Mouse (Mus musculus) right cerebral cortex, postnatal 10 days (tissue): ENCODE measurements around the gene Sowaha.

Source experiments
- DNase-seq, 2 experiments: peaks; one replicate each; pipeline ENCODE4 v3.0.0; 2021; ENCODE audit warnings: low spot score in 2 of 2

Sowaha gene

DNA sequence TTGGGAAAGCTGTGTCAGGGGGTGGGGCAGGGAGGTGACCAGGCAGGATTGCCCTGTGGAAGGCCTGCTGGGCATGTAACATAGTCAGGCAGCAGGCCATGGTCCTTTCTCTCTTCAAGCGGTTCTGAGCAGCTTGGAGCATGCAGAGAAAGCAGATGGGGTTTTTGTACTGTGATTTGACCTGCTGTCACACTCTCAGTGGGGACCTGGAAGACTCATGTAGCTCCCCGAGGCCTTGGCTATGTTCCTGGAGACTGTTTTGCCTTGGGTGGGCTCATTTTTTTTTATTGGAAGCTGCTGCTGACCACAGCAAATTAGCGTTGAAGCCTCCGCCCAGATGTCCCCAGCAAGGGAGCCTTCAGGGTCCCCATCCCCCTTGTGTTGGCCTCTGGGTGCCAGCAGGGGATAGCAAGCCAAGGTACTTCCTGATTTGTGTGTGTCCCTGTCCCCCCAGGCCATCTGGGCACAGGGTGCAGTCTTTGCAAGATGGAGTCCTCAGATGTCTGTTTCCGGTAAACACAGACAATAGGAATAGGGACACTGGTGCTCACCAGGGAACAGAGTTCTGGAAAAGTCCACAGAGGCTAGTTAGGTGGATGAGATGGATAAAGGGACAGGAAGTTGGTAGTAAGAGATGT lies 25.1 kb upstream of the Sowaha start:
- DNase-seq = no peak

DNA sequence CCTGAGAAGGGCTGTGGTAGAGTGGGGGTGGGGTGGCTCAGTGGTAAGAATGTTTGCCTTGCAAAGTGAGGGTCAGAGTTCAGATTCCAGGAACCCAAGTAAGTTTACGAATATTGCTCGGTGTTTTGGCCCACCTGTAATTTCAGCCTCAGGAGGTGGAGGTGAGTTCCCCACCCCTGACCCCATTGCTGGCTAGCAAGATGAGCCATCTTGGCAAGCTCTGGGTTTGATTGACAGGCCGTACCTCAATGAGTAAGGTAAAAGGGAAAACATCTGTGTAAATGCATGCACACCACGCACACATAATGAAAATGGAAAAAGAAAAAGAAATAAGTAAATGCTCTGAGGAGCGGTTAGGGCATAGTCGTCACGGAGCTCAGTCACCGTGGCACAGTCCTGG lies 24.3 kb upstream of the Sowaha start:
- no peak for DNase-seq

DNA sequence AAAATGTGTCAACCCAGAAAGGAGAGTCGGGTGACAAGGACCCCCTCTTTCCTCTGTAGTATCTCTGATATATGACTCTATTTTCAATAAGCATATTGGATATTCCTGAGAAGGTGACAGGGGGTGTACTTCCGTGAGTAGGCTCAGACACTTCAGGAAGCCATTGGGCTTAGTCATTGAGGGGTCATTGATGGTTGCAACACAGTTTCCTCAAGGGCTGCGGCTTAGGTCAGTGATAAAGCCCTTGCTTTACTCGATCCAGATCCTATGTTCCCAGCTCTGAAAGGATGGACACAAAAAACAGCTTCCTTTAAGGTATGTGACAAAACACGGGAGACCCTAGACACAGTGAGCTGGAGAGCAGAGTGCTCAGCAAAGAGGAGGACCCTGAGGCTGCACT lies 23.7 kb upstream of the Sowaha start:
- DNase-seq = no peak

DNA sequence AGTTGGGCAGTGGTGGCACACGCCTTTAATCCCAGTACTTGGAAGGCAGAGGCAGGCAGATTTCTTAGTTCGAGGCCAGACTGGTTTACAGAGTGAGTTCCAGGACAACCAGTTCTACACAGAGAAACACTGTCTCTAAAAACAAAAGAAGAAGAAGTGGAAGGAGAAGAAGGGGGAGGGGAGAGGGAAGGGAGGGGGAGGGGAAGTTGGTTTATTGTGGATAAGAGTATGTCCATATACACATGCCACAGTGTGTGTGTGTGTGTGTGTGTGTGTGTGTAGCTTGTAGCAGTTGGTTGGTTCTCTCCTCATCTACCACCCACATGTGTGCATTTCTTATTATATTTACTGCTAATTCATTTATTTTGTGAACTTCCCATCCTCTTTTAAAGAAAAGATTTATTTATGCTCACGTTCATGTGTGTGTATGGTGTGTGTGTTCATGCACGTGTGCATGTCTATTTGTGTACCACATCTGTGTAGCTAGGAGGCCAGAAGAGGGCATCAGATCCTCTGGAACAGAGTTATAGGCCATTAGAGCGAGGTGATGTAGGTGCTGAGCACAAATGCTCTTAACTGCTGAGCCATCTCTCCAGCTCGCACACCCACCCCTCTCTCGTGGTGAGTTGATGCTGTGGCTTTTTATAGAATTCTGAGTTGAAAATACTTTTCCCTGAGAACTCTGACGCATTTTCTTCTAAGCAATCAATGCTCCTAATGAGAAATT lies 22.1 kb upstream of the Sowaha start:
- peak in 1 of 2 experiments; percentile 63 for DNase-seq

DNA sequence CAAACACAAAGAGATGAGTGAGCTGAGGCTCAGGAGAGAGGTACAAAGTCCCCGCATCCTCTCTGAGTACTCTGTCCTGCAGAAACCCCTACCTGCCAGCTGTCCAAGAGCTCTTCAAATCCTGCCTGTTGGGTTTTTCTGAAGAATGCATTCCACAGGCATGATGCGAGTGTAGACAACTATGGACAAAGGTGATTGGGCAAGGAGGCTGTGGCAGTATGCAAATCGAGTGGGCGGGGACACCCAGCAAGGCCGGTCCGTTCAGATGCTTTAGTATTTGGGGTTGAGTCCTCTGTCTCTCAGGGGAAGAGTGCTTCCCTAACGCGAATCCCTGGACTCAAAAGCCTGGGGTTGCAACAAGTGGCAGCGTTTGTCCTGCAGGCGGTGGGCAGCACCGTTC lies 20.5 kb upstream of the Sowaha start:
- no peak for DNase-seq

DNA sequence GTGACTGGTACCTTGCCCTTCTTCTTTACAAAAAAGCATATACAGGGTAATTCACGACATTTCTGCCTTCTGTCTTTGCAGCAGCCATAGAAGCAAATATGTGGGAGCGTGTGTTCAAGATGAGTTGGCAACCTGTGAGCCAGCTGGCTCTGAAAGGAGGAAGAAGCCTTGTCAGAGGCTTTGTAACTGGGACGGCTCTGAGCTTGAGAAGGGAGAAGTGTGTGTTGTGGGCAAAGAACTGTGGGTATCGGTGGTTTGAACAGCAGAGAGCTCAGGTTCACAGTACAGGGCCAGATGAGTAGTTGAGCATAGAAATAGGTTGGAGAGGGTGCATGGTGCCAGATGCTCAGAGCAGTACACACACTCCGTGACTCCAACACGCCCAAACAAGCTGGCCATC lies 16.9 kb upstream of the Sowaha start:
- peak; percentile 59 to 65 for DNase-seq

DNA sequence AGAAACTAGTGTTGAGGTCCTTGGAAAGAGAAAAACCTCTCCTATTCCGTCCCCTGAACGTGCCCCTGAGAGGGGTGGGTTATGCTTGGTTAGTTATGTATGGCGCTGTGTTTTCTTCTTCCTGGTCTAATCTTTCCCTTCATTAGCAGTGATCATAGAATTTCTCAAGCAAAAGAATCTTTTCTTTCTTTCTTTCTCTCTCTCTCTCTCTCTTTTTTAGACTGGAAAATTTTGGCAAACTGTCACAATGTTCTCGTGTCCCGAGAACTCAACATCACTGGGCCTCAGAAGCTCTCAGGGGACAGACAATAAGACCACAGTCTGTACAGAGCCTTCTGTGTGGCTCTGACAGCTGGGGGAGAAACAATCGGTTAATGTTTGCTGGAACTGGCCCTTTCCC lies 15.3 kb upstream of the Sowaha start:
- DNase-seq = no peak

DNA sequence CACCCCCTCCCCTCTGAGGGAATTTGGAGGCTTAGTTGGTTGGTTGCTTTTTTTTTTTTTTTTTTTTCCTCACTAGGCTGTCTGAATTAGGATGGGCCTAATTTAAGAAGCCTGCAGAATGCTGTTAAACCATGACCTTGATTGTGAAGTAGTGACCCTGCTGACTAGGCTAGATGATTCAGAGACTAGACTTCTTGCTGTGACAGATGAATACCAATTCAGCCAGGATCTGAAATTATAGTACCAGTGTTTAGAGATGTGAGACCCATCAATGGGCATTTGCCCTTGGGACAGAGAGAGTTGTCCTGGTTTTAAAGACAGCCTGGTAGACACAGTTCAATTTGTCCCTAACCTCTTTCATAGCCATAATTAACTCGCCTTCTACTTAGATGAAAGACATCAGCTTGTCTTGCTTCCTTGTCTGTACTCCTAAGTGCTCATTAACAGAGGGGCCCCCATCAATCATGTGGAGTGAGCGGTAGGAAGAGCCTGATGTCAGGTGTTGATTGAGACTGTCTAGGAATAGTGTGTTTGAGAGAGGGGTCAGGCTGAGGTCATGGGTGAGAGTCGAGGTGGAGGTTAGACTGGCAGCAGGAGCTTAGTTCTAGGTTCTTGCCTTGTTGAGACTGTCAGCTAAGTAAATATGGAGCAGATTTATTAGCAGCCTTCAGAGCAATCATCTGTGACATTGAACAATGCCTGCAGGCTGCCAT lies 13.3 kb upstream of the Sowaha start:
- no peak for DNase-seq

DNA sequence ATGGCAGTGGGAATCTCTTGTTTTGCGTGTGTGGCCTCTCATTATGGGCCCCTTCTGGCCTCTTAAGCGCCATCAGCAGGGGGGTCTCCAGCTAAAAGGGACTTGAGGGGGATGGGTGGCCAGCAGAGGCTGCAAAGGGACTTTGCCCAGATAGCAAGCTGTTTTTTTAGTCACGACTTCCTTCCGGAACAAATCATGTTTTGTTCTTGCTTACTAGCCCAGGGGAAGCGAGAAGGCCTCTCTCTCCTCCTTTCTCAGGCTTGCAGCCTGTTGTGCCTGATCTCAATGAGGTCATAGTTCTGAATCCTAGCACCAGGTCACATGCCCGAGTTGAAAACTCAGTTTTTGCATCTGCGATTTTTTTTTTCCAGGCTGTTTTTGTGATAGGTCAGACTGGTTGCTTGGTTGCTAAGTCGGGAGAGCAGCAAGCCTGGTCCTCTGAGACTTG lies 11.9 kb upstream of the Sowaha start:
- no peak for DNase-seq

DNA sequence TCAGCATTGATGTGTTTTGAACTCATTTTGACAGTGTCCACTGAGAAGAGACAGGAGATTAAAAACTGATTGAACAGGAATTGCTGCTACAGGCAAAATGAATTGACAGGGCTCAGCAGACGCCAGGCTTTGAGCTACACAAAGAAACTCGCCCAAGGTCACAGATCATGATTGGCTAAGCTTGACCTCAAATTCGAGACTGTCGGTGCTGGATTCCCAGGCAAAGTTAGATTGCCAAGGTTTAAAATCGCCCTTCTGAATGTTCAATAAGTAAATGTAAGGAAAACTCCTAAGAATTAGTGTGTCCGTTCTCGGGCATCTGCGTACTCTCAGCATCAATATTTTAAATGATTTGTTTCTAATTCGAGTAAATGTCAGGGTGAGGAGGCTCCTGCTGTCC lies 9.3 kb upstream of the Sowaha start:
- DNase-seq = no peak

DNA sequence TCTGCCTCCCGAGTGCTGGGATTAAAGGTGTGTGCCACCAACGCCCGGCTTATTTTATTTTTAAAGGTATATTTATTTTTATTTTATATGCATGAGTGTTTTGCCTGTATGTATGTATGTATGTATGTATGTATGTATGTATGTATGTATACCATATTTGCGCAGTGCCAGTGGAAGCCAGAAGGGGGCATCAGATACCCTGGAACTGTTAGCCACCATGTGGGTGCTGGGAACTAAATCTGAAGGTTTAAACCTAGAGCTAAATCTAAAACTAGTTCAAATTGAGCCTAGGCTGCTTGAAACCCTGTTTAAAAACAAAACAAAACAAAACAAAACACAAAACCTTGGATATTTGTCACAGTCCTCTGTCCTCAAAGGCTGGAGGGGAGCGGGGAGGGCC lies 8.9 kb upstream of the Sowaha start:
- DNase-seq = no peak

DNA sequence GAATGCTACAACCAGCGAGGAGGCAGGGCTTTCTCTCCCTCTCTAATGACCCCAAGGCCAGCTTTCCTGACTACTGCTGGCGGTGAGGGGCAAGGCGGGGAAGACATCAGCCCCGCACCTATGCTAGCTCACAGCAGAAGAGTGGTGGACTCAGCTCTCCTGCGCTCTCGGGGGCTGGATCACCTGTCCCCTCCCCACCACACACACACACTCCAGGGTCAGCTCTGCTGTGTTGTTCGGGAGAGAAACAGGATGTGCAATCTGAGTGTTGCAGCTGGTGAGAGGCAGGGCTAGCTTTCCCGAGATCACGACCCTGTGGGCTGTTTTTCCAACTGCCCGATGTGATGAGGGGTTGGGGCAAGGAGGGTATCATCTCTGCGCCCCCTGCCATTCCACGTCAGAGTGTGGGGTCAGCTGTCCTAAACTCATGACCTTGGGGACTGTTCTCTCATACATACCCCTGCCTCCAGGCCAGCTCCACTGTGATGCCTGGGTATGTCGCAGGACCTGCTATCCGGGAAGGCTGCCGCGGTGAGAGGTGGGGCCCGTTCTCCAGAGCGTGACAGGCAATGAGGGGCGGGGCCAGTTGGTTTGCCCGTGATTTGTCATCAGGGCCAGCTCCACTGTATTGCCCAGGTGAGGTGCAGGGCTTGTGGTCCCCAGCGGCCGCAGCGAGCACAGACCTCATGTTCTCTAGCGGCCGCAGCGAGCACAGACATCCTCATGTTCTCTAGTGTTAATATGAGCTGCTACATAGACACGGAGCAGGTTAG lies 6.9 kb upstream of the Sowaha start:
- no peak for DNase-seq

DNA sequence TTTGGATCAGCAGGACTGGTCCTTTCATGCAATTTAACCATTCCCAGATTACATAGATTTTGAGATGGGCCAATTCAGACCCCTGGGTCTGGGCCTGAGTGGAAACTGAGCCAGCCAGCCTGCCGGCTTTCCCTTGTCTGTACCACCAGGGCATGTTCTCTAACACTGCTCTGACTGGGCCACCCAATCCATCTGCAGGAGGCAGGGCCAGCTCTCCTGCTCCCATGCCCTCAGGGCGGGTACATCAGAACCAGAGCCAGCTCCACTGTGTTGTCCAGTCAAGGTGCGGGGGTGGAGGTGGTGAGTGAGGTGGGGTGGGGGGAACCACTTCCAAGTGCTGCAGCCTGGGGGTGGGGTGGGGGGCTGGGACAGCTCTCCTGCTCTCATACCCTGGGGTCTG lies 6.3 kb upstream of the Sowaha start:
- no peak for DNase-seq

DNA sequence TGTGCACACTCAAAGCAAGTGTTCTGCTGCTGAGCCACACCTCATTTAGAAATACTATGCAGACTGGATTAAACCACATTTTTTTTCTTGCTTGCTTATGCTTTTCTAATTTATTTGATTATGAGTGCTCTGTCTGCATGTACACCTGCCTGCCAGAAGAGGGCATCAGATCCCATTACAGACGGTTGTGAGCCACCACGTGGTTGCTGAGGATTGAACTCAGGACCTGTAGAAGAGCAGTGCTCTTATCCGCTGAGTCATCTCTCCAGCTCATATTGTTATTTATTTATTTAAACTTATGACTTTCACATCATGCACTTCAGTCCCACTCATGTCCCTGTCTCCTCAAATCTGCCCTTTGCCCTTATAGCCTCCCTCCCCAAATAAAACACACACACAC lies 5.6 kb upstream of the Sowaha start:
- no peak for DNase-seq

DNA sequence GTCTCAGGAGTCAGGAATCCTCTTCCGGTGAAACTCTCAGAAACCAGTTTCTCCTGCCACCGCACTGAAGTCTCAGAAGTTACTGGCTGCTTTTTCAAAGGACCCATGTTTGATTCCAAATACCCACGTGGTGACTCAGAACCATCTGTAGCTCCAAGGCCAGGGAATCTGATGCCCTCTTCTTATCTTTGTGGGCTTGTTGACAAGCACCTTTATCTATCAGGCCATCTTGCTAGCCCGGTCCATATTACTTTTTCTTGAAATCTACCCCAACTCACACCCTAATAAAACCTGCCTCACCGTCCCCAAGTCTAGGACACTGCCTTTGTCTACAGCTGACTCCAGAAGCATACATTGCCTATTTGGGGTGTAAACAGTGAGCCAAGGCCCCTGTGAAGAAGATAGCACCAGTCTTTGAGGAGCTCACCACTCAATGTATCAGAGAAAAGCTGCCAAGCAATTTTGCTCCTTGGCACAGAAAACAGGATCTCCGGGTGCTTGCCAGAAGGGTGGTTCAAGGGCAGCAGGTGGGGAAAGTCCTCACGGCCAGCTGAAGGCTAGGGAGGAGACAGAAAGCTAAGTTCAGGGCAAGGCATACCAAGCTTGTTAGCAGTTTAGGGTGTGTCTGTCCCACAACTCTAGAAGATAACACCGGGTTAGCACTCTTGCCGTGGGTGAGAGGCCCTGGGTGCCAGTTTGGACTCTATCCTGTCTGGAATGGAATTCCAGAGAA lies 3.3 kb upstream of the Sowaha start:
- DNase-seq = no peak

DNA sequence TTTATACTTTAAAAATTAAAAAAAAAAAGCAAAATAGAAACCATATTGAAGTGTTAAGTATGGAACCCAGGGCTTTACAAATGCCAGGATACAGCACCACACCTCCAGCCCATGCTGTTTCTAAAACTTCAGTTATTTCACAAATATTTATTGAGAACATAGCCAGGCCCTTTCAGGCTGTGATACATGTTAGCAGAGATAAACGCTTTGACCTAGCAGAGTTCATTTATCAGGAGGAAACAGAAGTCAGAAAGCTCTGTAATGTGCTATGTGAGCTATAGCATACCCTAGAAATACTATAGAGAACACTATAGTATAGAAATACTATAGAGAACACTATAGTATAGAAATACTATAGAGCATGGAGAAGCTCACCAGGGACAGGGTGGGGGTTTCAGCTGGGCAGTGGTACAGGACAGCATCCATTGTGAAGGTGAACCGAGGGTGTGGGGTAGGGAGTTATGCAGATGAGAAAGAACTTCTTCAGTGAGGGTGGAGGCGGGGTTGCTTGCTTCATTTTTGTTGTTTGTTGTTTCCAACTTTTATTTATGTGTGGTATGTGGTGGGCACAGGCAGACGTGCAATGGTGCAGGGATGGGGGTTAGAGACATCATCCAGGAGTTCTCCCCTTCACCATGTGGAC lies 1.1 kb upstream of the Sowaha start:
- no peak for DNase-seq

DNA sequence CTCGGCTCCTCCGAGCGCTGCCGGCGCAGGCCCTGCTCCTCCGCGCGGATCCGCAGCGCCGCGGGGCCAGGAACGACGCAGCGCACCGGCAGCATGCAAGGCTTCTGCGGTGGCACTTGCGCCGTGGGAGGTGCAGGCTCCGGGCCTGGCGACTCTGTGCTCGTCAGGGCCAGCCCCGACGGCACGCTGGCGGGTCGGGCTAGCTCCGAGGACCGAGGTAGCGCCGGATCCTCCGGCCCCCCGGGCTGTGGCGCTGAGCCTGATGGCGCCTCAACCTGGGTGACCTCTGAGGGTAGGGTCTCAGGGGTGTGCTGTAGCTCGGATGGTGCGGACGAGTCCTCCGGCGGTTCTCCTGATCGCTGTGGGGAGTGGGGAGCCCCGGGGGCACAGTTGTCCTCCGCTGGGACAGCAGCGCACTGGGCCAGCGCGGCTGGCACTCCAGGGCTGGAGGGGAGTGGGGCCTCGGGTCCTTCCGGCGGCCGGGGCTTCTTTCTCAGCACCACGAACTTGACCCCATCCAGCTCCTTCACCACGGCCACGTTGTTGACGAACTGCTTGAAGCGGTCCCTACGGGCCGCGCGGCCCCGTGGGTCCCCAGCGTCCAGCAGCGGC lies 797 bp downstream of the Sowaha start:
- DNase-seq = peak in 1 of 2 experiments; percentile 62

DNA sequence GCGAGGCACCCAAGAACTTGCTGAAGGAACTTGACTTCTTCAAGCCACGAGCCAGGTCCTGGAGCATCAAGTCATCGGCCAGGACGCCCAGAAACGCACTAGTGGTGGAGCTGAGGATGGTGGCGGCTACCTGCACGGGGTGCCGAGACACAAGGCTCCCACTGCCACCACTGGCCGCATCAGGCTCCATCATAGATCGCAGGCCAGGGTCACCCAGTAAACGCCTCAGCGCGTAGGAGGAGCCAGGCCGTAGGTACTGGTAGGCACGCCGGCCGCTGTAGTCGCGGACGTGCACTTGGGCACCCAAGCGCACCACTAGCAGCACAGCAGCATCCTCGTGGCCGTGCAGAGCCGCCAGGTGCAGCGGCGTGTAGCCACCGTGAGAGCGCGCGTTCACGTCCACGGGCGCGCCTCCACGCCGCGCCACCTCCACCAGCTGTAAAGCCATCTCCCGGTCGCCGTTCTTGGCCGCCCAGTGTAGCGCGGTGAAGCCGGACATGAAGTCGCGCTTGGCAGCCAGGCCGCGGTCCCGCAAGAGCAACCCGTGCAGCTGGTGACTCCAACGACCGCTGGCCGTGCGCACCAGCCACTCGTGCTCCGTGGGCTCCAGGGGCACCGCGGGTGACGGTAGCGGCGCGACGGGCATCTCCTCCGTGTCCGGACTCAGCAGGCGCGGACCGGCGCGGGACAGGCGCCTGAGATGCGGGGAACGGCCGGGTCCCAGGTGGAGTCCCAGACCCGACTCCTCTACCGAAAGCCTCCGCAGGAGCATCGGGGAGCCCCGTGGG lies 1.5 kb downstream of the Sowaha start:
- peak in 1 of 2 experiments; percentile 52 for DNase-seq

DNA sequence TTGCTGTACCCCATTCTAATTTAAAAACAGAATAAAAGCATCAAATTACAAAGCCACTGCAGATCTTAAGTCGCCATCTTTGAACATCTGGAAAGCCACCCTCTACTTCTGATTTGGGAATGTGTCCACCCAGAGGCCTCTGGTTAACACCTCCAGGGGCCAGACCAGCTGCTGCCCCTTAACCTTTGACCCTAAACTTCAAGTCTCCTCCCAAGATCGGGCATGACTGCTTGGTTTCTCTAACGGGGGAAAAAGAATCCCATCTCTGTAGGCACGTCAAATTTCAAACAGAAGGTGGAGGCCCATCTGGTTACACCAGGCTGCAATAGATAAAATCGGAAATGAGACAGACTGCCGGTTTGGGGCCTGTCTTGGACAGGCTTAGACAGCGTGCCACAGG lies 2.2 kb downstream of the Sowaha start:
- DNase-seq = no peak

DNA sequence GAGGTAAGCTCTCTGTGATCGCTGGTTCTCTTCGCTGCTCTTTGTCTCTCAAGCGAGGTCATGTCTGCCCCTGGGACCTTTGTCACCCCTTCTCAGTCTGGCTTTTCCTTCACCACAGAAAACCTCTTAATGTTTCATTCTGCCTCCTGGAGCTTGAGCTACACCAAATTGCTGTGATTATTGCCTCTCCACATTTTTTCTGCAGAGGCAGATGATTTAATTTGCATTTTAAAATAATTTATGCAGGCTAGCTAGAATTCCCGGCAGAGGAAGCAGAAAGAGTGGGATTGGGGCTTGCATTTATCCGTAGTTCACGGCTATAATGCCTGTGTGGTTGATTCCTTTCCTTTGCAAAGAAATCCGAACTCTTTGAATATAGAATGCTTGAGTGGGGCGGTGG lies 4.5 kb downstream of the Sowaha start:
- DNase-seq = no peak
